8 mouse cellular contexts compared by ENCODE assay signal in the genomic region with DNA sequence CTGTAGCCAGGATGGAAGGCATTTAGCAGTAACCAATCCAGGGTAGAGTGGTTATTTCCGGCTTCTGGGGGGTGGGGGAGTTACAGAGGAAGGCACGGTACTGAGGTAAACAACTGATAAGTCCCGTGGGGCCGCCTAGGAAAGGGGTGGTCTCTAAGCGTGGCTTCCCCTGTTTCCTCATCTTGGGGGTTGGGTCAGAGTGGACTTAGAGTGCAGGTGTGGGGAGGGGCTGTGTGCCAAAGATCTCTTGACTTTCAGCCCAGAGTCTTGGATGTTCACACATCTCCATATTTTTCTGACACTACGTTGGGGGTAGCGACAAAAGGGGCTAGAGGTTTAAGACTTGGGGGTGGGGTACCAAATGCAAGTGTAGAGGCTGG. TPM values are rescaled to one million over a fixed set of nuclear protein-coding genes. Genes with fewer than 3 reads are reported as not detected.
DNase-seq lines count a peak whose midpoint lies in the region; ATAC-seq and TF ChIP-seq lines count a peak whose summit lies in the region.

No protein-coding gene starts in this region.

- ATAC-seq in forebrain, postnatal 0 days: peak; percentile 4; the same call in 1 of the 2 replicates
- ATAC-seq in hindbrain, embryonic 14.5 days (ENCODE audit: low FRiP score): peak; percentile 3; the same call in 1 of the 2 replicates
- ATAC-seq in liver, embryonic 11.5 days (replicated peaks; ENCODE audit: low FRiP score): peak; percentile 72
- ATAC-seq in midbrain, embryonic 16.5 days: peak; percentile 4; the same call in 1 of the 2 replicates

- peaks cover 23% of the 10 kb centered on the region for H3K4me1 ChIP-seq in forebrain, postnatal 0 days (ENCODE audit: insufficient read depth)
- H3K4me1 ChIP-seq in hindbrain, embryonic 14.5 days (replicated peaks; ENCODE audit: control insufficient read depth, insufficient read depth, low read length): peaks cover 44% of the 10 kb centered on the region
- peaks cover 38% of the 10 kb centered on the region for H3K4me1 ChIP-seq in liver, embryonic 11.5 days (replicated peaks; ENCODE audit: control insufficient read depth, insufficient read depth, low read length)
- peaks cover 44% of the 10 kb centered on the region for H3K4me1 ChIP-seq in midbrain, embryonic 16.5 days (ENCODE audit: control insufficient read depth, insufficient read depth, low read length)

- 1% methylated on average over 7 of the region's 7 CpGs for WGBS in forebrain, postnatal 0 days
- WGBS in hindbrain, embryonic 14.5 days: 3% methylated on average over 7 of the region's 7 CpGs
- 3% methylated on average over 7 of the region's 7 CpGs for WGBS in liver, embryonic 11.5 days
- 3% methylated on average over 7 of the region's 7 CpGs for WGBS in midbrain, embryonic 16.5 days

- H3K4me2 ChIP-seq in forebrain, postnatal 0 days (ENCODE audit: low read depth): peak overlapping the region; percentile 86
- H3K4me2 ChIP-seq in hindbrain, embryonic 14.5 days (replicated peaks): peak overlapping the region; percentile 78
- peak overlapping the region; percentile 82 for H3K4me2 ChIP-seq in liver, embryonic 11.5 days
- peak overlapping the region; percentile 85 for H3K4me2 ChIP-seq in midbrain, embryonic 16.5 days (ENCODE audit: low read length)

- peak overlapping the region; percentile 75 for H3K4me3 ChIP-seq in forebrain, postnatal 0 days (ENCODE audit: low read depth, low read length)
- peak overlapping the region; percentile 69 for H3K4me3 ChIP-seq in hindbrain, embryonic 14.5 days (replicated peaks; ENCODE audit: low read length)
- H3K4me3 ChIP-seq in liver, embryonic 11.5 days (ENCODE audit: low read depth, low read length): peak overlapping the region; percentile 90
- H3K4me3 ChIP-seq in midbrain, embryonic 16.5 days (ENCODE audit: low read depth, low read length): peak overlapping the region; percentile 73

- H3K36me3 ChIP-seq in forebrain, postnatal 0 days (ENCODE audit: insufficient read depth): no peaks in the 10 kb centered on the region
- peaks cover 8% of the 10 kb centered on the region; the same call in 1 of the 2 replicates for H3K36me3 ChIP-seq in hindbrain, embryonic 14.5 days (replicated peaks; ENCODE audit: control insufficient read depth, insufficient read depth)
- H3K36me3 ChIP-seq in liver, embryonic 11.5 days (ENCODE audit: control insufficient read depth, insufficient read depth, low read length): no peaks in the 10 kb centered on the region
- H3K36me3 ChIP-seq in midbrain, embryonic 16.5 days (ENCODE audit: control insufficient read depth, insufficient read depth, low read length): no peaks in the 10 kb centered on the region

- H3K9ac ChIP-seq in forebrain, postnatal 0 days: peak overlapping the region; percentile 98
- peak overlapping the region; percentile 96 for H3K9ac ChIP-seq in hindbrain, embryonic 14.5 days
- H3K9ac ChIP-seq in liver, embryonic 11.5 days (ENCODE audit: low read depth, low read length): peak overlapping the region; percentile 93
- peak overlapping the region; percentile 97 for H3K9ac ChIP-seq in midbrain, embryonic 16.5 days (ENCODE audit: low read depth, low read length)

- H3K27me3 ChIP-seq in forebrain, postnatal 0 days (ENCODE audit: insufficient read depth, low read length): no peaks in the 10 kb centered on the region
- H3K27me3 ChIP-seq in hindbrain, embryonic 14.5 days (ENCODE audit: control insufficient read depth, insufficient read depth, low read length): no peaks in the 10 kb centered on the region
- H3K27me3 ChIP-seq in liver, embryonic 11.5 days (replicated peaks; ENCODE audit: control insufficient read depth, insufficient read depth, low read length): no peaks in the 10 kb centered on the region
- no peaks in the 10 kb centered on the region for H3K27me3 ChIP-seq in midbrain, embryonic 16.5 days (ENCODE audit: control insufficient read depth, insufficient read depth, low read depth, low read length)

- H3K9me3 ChIP-seq in forebrain, postnatal 0 days (ENCODE audit: low read length): no peaks in the 10 kb centered on the region
- no peaks in the 10 kb centered on the region for H3K9me3 ChIP-seq in hindbrain, embryonic 14.5 days (ENCODE audit: control insufficient read depth, low read length)
- no peaks in the 10 kb centered on the region for H3K9me3 ChIP-seq in liver, embryonic 11.5 days (ENCODE audit: control insufficient read depth, low read length)
- H3K9me3 ChIP-seq in midbrain, embryonic 16.5 days (replicated peaks; ENCODE audit: control insufficient read depth, low read length, poor library complexity, severe bottlenecking): no peaks in the 10 kb centered on the region

- peak overlapping the region; percentile 99 for H3K27ac ChIP-seq in forebrain, postnatal 0 days (ENCODE audit: low read depth, low read length)
- peak overlapping the region; percentile 98 for H3K27ac ChIP-seq in hindbrain, embryonic 14.5 days
- H3K27ac ChIP-seq in liver, embryonic 11.5 days (ENCODE audit: low read depth, low read length): peak overlapping the region; percentile 94
- H3K27ac ChIP-seq in midbrain, embryonic 16.5 days (ENCODE audit: low read length): peak overlapping the region; percentile 99

- no peak for TF ChIP-seq CTCF in forebrain, postnatal 0 days (IDR thresholded peaks at IDR 0.05; ENCODE audit: low read depth)

- DNase-seq in cerebellum, postnatal 14 days: peak; percentile 51 to 65
- DNase-seq in cerebellum, adult 9-11 months: no peak
- peak; percentile 68 for DNase-seq in adrenal gland, postnatal 14 days
- DNase-seq in forebrain, postnatal 0 days: peak; percentile 60
- DNase-seq in hindbrain, embryonic 14.5 days (ENCODE audit: low spot score): peak; percentile 39
- DNase-seq in liver, embryonic 11.5 days (ENCODE audit: low spot score): peak; percentile 66
- peak; percentile 77 to 90 for DNase-seq in thymus, adult 18-20 months

RNA-seq across cellular contexts. Expression of a gene that starts 1.6 kb away (rescaled TPM):
- total RNA-seq in adrenal gland, postnatal 14 days (2021): 16.1 and 16.7 TPM in 2 replicates
- total RNA-seq in forebrain, postnatal 0 days (2014; rRNA removed): 3.2 and 5.0 TPM in 2 replicates
- 3.6 and 5.8 TPM in 2 replicates for polyA plus RNA-seq in forebrain, postnatal 0 days (2015; fragmentation: Nextera tagmentation; extraction: Ambion mirVana)
- 7.9 and 8.8 TPM in 2 replicates for polyA plus RNA-seq in hindbrain, embryonic 14.5 days (2014; fragmentation: Nextera tagmentation; extraction: Ambion mirVana)
- 5.3 and 7.3 TPM in 2 replicates for polyA plus RNA-seq in liver, embryonic 11.5 days (2014; fragmentation: Nextera tagmentation; extraction: Ambion mirVana)
- polyA plus RNA-seq in midbrain, embryonic 16.5 days (2015; fragmentation: Nextera tagmentation; extraction: Ambion mirVana): 5.9 and 7.7 TPM in 2 replicates

RNA-seq across cellular contexts. Expression of a gene that starts 15.5 kb away (rescaled TPM):
- 0.07 and 0.08 TPM in 2 replicates for total RNA-seq in adrenal gland, postnatal 14 days (2021)
- total RNA-seq in forebrain, postnatal 0 days (2014; rRNA removed): 0.10 and 0.15 TPM in 2 replicates
- polyA plus RNA-seq in forebrain, postnatal 0 days (2015; fragmentation: Nextera tagmentation; extraction: Ambion mirVana): 0.04 and 0.17 TPM in 2 replicates
- 0.16 TPM in 2 replicates for polyA plus RNA-seq in hindbrain, embryonic 14.5 days (2014; fragmentation: Nextera tagmentation; extraction: Ambion mirVana)
- polyA plus RNA-seq in liver, embryonic 11.5 days (2014; fragmentation: Nextera tagmentation; extraction: Ambion mirVana): not detected in 2 replicates
- polyA plus RNA-seq in midbrain, embryonic 16.5 days (2015; fragmentation: Nextera tagmentation; extraction: Ambion mirVana): 0.14 and 0.15 TPM in 2 replicates

RNA-seq across cellular contexts. Expression of a gene that starts 52.2 kb away (rescaled TPM):
- 117 and 128 TPM in 2 replicates for total RNA-seq in adrenal gland, postnatal 14 days (2021)
- total RNA-seq in forebrain, postnatal 0 days (2014; rRNA removed): 159 and 270 TPM in 2 replicates
- 211 and 222 TPM in 2 replicates for polyA plus RNA-seq in forebrain, postnatal 0 days (2015; fragmentation: Nextera tagmentation; extraction: Ambion mirVana)
- 202 and 214 TPM in 2 replicates for polyA plus RNA-seq in hindbrain, embryonic 14.5 days (2014; fragmentation: Nextera tagmentation; extraction: Ambion mirVana)
- 167 and 174 TPM in 2 replicates for polyA plus RNA-seq in liver, embryonic 11.5 days (2014; fragmentation: Nextera tagmentation; extraction: Ambion mirVana)
- 218 and 245 TPM in 2 replicates for polyA plus RNA-seq in midbrain, embryonic 16.5 days (2015; fragmentation: Nextera tagmentation; extraction: Ambion mirVana)

Comparison
In these comparisons a context has a peak if more than half of its experiments do, and no peak if none do; other contexts are left out.
1. ATAC-seq: peak in every context shown above with its lines; median percentile 72 in liver, embryonic 11.5 days; 4 in forebrain, postnatal 0 days; 4 in midbrain, embryonic 16.5 days; 3 in hindbrain, embryonic 14.5 days.